Mouse (Mus musculus) embryonic facial prominence, embryonic 10.5 days (tissue): Measurements from ENCODE around the gene Mrpl37. TPM values are rescaled to one million over a fixed set of nuclear protein-coding genes. Genes with fewer than 3 reads are reported as not detected.

Experiments used
- DNase-seq: peaks from one replicate; pipeline ENCODE4 v3.0.0-alpha.2; 2017; ENCODE audit warnings: low spot score
- H3K27ac ChIP-seq: fragments of 300-500 bp; sonication (generic); replicated peaks from 2 replicates; pipeline ENCODE4 v1.5.1; 2016; ENCODE audit warnings: mild to moderate bottlenecking
- H3K27me3 ChIP-seq: fragments of 300-500 bp; sonication (generic); replicated peaks from 2 replicates; pipeline ENCODE4 v1.6.1; 2016; ENCODE audit warnings: low read depth, mild to moderate bottlenecking; ENCODE audit not compliant: poor library complexity, severe bottlenecking
- H3K36me3 ChIP-seq: fragments of 300-500 bp; sonication (generic); replicated peaks from 2 replicates; pipeline ENCODE4 v1.6.1; 2016; ENCODE audit warnings: mild to moderate bottlenecking, moderate library complexity
- H3K4me1 ChIP-seq: fragments of 300-500 bp; sonication (generic); 2 replicates; pipeline ENCODE4 v1.6.1; 2016
- H3K4me3 ChIP-seq: fragments of 300-500 bp; sonication (generic); 2 replicates; pipeline ENCODE4 v1.5.1; 2016; ENCODE audit warnings: mild to moderate bottlenecking, moderate library complexity
- H3K9me3 ChIP-seq: fragments of 300-500 bp; sonication (generic); 2 replicates; pipeline ENCODE4 v1.6.1; 2016; ENCODE audit warnings: mild to moderate bottlenecking
- WGBS: fragments of 180-500 bp; shearing (Covaris S2); methylation state at CpG from one replicate; pipeline ENCODE4 v1.1.7; 2016; 5-methylcytosine and 5-hydroxymethylcytosine counted together
- polyA plus RNA-seq: library from polyadenylated mRNA; unstranded; fragments of >200 nt; fragmentation: Nextera tagmentation; extraction: Ambion mirVana; gene quantifications from 2 replicates; pipeline ENCODE4 v1.2.1, GENCODE M21; 2016

Mrpl37 gene
- polyA plus RNA-seq, 1 experiment from 2014 or later = 129 TPM

DNA sequence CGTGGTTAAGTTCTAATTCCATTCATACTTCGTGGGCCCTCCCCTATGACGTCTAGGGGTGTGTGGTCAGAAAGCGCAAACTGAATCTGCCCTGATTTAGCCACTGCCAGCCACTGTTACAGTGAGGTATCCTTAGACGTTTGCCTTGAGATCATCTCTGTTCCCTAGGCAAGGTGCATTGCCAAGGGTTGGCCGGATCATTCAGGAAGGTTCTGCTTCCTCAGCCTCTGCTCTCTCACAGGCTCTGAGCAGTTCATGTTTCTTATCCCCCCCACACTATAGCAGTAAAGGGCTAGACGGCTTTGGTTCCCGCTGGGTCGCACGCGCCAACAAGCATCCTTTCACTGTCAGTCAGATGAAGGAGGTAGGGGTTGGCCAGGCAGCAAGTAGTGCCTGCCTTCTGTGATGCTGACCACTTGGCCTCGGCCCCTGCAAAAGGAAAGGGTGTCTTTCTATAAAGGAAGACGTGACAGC lies 54.6 kb downstream of the Mrpl37 start:
- WGBS = 83% methylated on average over 13 of the region's 13 CpGs
- no peak overlapping the region for H3K27ac ChIP-seq
- H3K36me3 ChIP-seq = peaks cover 92% of the 10 kb centered on the region
- DNase-seq = no peak
- peaks cover 65% of the 10 kb centered on the region for H3K4me1 ChIP-seq
- no peak overlapping the region for H3K4me3 ChIP-seq
- no peaks in the 10 kb centered on the region for H3K9me3 ChIP-seq
- no peaks in the 10 kb centered on the region for H3K27me3 ChIP-seq

DNA sequence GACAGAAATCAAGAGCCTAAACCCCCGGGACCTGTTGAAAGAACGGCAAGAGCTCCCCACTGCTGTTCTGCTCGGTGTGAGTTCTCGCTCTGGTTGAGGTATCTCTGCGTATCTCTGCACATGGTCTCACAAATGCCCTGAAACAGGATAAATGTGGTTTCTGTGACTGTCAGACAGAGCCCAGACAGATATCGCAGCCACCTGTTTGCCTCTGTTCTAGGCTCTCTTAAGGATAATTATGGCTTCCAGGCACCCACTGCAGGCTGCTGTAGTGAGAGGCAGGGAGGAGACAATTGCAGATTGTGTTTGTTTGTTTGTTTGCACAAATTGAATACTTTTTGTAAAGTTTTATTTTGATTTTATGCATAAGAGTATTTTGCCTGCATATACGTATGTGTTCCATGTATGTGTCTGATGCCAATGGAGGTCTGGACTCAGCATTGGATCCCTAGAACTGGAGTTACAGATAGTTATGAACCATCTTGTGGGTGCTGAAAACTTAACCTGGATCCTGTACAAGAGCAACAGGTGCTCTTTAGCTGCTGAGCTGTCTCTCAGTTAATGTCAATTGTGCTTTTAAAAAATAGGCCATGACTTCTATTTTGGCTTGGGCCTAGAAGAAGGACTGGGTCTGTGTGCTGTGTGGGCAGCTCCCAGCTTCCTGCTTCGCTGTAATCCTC lies 55.2 kb downstream of the Mrpl37 start:
- no peak for DNase-seq
- Histone ChIP-seq H3K27ac (no peak overlapping the region), H3K27me3 (no peaks in the 10 kb centered on the region), H3K9me3 (no peaks in the 10 kb centered on the region), H3K36me3 (peaks cover 94% of the 10 kb centered on the region), H3K4me1 (peaks cover 59% of the 10 kb centered on the region), H3K4me3 (no peak overlapping the region)
- 93% methylated on average over 8 of the region's 8 CpGs for WGBS

DNA sequence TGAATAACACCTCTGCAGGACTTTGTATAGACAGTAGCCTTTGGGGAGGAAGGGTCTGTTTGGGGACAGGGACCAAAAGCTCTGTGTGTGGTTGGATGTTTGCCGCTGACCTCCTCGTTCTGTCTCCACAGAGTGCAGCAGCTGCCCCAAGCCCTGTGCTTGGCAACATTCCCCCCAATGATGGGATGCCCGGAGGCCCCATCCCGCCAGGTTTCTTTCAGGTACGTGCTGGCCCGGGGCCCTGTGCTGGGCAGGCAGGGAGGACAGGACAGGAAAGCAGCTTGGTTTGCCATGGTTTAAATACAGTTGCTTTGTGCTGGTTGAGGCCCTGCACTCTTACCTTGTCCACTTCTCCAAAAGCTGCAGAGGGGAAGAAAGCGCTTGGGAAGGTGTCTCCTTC lies 57.1 kb downstream of the Mrpl37 start:
- WGBS = 93% methylated on average over 7 of the region's 7 CpGs
- Histone ChIP-seq H3K9me3 (no peaks in the 10 kb centered on the region), H3K4me1 (peaks cover 47% of the 10 kb centered on the region), H3K36me3 (peaks cover 91% of the 10 kb centered on the region), H3K27ac (no peak overlapping the region), H3K27me3 (no peaks in the 10 kb centered on the region), H3K4me3 (no peak overlapping the region)
- no peak for DNase-seq

DNA sequence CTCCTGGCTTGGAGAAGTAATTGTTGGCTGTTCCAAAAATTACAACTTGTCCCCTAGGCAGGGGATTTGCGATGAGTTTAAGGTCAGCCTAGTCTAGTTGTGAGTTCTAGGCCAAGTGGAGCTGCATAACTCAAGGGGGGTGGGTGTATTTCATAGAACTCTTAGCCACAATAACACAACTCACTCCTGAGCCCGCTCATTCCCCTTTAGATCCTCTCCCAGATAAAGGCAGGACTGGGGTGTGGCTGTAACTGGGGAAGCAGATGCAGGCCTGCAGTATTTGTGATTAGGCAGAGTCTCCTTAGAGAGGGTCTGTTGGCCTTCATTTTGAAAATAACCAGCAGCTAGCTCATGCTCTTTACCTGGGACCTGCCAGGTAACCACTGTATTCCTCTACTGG lies 58.5 kb downstream of the Mrpl37 start:
- H3K4me3 ChIP-seq = no peak overlapping the region
- peaks cover 89% of the 10 kb centered on the region for H3K36me3 ChIP-seq
- no peaks in the 10 kb centered on the region for H3K27me3 ChIP-seq
- H3K27ac ChIP-seq = no peak overlapping the region
- H3K9me3 ChIP-seq = no peaks in the 10 kb centered on the region
- no peak for DNase-seq
- WGBS = 92% methylated on average over 2 of the region's 2 CpGs
- peaks cover 46% of the 10 kb centered on the region for H3K4me1 ChIP-seq

DNA sequence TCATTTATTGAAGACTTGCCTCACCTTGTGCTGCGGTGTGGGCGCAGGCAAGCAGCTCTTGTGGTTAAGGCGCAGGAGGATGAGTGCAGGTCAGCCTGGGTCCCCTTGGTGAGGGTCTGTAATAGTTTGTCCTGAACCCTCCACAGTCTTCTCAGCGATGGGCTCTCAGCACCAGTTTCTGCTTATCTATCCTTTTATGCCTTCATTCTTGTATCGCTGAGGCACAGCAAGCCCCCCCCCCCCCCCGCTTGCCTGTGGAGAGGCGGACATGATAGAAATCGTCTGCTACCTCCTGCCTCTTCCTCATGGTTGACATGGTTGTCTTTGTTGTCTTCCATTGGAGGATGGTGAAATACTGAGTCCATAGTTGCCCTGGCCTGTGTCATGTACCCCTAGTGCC lies 59.3 kb downstream of the Mrpl37 start:
- peaks cover 91% of the 10 kb centered on the region for H3K36me3 ChIP-seq
- no peaks in the 10 kb centered on the region for H3K27me3 ChIP-seq
- DNase-seq = no peak
- H3K27ac ChIP-seq = no peak overlapping the region
- H3K9me3 ChIP-seq = no peaks in the 10 kb centered on the region
- 94% methylated on average over 8 of the region's 8 CpGs for WGBS
- H3K4me1 ChIP-seq = peaks cover 46% of the 10 kb centered on the region
- no peak overlapping the region for H3K4me3 ChIP-seq

DNA sequence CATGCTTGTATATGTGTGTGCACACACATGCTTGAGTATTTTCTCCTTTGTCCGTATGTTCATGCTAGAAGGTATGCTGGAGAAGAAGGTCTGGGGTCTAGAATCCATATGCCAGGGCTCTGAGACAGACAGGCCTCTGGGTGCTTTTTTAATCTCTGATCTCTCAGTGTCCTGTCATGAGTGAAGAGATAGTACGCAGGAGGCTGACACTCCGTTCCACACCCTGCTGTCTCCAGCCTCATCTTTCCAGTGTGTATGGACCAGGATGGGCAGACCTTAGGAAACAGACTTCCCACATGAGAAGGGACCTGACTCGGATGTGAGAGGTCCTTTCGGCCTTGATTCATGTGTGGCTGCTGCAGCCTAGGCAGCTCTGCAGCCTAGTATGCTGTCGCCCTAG lies 59.9 kb downstream of the Mrpl37 start:
- H3K36me3 ChIP-seq = peaks cover 90% of the 10 kb centered on the region
- H3K27ac ChIP-seq = no peak overlapping the region

DNA sequence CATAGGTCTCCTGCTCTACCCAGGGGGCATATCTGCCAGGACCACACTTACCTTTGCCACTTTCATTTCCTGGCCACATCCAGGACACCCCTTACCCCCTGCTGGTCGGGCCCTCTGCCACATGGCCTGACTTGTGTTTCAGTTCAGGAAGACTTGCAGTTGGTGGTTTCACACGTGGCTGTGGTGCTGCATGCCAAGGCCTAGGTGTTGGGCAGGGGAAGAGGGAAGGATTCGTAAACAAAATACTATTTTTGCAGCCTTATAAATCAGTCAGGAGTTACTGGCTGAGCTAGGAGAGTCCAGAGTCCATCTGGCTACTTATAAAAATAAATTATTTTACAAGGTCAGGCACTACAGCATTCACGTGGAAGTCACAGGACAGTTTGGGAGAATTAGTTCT lies 60.4 kb downstream of the Mrpl37 start:
- Histone ChIP-seq H3K4me1 (peaks cover 46% of the 10 kb centered on the region), H3K27me3 (no peaks in the 10 kb centered on the region), H3K4me3 (no peak overlapping the region), H3K36me3 (peaks cover 88% of the 10 kb centered on the region), H3K27ac (no peak overlapping the region), H3K9me3 (no peaks in the 10 kb centered on the region)
- WGBS = 85% methylated on average over 4 of the region's 4 CpGs
- no peak for DNase-seq

More for the DNA sequence above, 59.9 kb downstream of the Mrpl37 start:
- Histone ChIP-seq H3K27me3 (no peaks in the 10 kb centered on the region), H3K4me3 (no peak overlapping the region), H3K4me1 (peaks cover 46% of the 10 kb centered on the region), H3K9me3 (no peaks in the 10 kb centered on the region)
- no peak for DNase-seq
- WGBS = 94% methylated on average over 6 of the region's 6 CpGs

Other genes starting within 250 kb of the Mrpl37 start
- gene Ssbp3, start 156.2 kb downstream of the Mrpl37 start, polyA plus RNA-seq = 147 TPM in 2 replicates
- 8.1 and 10.4 TPM in 2 replicates for gene Cyb5rl, start 120 bp upstream of the Mrpl37 start, polyA plus RNA-seq
- 0.21 and 0.22 TPM in 2 replicates for gene Cdcp2, start 30.0 kb upstream of the Mrpl37 start, polyA plus RNA-seq
- 266 and 281 TPM in 2 replicates for gene Tmem59, start 111.5 kb upstream of the Mrpl37 start, polyA plus RNA-seq
- gene Tceanc2, start 112.2 kb upstream of the Mrpl37 start, polyA plus RNA-seq = 20.7 and 42.7 TPM in 2 replicates
- not detected in 2 replicates for gene Ldlrad1, start 142.3 kb upstream of the Mrpl37 start, polyA plus RNA-seq
- 80.0 and 83.3 TPM in 2 replicates for gene Lrrc42, start 186.7 kb upstream of the Mrpl37 start, polyA plus RNA-seq
- 22.2 and 24.6 TPM in 2 replicates for gene Hspb11, start 186.7 kb upstream of the Mrpl37 start, polyA plus RNA-seq
- gene Dio1, start 240.3 kb upstream of the Mrpl37 start, polyA plus RNA-seq = not detected in 2 replicates
- gene Yipf1, start 247.5 kb upstream of the Mrpl37 start, polyA plus RNA-seq = 39.5 and 40.6 TPM in 2 replicates